Mouse (Mus musculus) urinary bladder, postnatal 10 days (tissue): ENCODE measurements around the gene Strn4.

ENCODE experiments used
- DNase-seq: peaks from one replicate; pipeline ENCODE4 v3.0.0; 2022; ENCODE audit warnings: low spot score

Strn4 gene

GRCm38 (mm10) chr7:16810920-16811648 lies 4.6 kb upstream of the Strn4 start:
- DNase-seq = no peak

GRCm38 (mm10) chr7:16811649-16812070 lies 4.0 kb upstream of the Strn4 start:
- DNase-seq = no peak

- DNase-seq = no peak
These were observed 3.2 kb upstream of the Strn4 start for GRCm38 (mm10) chr7:16812505-16812904.

GRCm38 (mm10) chr7:16816078-16816474 lies 387 bp downstream of the Strn4 start:
- no peak for DNase-seq

GRCm38 (mm10) chr7:16816475-16817122 lies 910 bp downstream of the Strn4 start, which contains the start of gene Fkrp:
Fkrp (minus strand) TSS chr7:16816732.
- DNase-seq = no peak

GRCm38 (mm10) chr7:16817693-16818092 lies 2.0 kb downstream of the Strn4 start:
- no peak for DNase-seq

- no peak for DNase-seq
These were observed 4.1 kb downstream of the Strn4 start for GRCm38 (mm10) chr7:16819794-16820193.

GRCm38 (mm10) chr7:16820271-16820763 lies 4.6 kb downstream of the Strn4 start:
- DNase-seq = no peak

- no peak for DNase-seq
These were observed 5.4 kb downstream of the Strn4 start for GRCm38 (mm10) chr7:16821091-16821490.

- DNase-seq = no peak
These were observed 6.0 kb downstream of the Strn4 start for GRCm38 (mm10) chr7:16821669-16822101.

GRCm38 (mm10) chr7:16823734-16824133 lies 8.0 kb downstream of the Strn4 start:
- DNase-seq = no peak

- DNase-seq = no peak
These were observed 10.1 kb downstream of the Strn4 start for GRCm38 (mm10) chr7:16825785-16826184.

GRCm38 (mm10) chr7:16826571-16826970 lies 10.9 kb downstream of the Strn4 start:
- no peak for DNase-seq

- no peak for DNase-seq
These were observed 11.6 kb downstream of the Strn4 start for GRCm38 (mm10) chr7:16827274-16827673.

GRCm38 (mm10) chr7:16830449-16830848 lies 14.8 kb downstream of the Strn4 start:
- DNase-seq = no peak

- DNase-seq = no peak
These were observed 22.5 kb downstream of the Strn4 start for GRCm38 (mm10) chr7:16837916-16838803.

- DNase-seq = no peak
These were observed 23.2 kb downstream of the Strn4 start for GRCm38 (mm10) chr7:16838804-16839426.

- DNase-seq = no peak
These were observed 23.9 kb downstream of the Strn4 start for GRCm38 (mm10) chr7:16839427-16840108.

GRCm38 (mm10) chr7:16840109-16840491 lies 24.4 kb downstream of the Strn4 start:
- DNase-seq = no peak

- DNase-seq = no peak
These were observed 25.4 kb downstream of the Strn4 start for GRCm38 (mm10) chr7:16841078-16841477.
